Mouse (Mus musculus): ENCODE measurements around the gene Dlgap4. TPM values are rescaled to one million over a fixed set of nuclear protein-coding genes. Genes with fewer than 3 reads are reported as not detected.
A peak's percentile ranks its signal among the peaks of the same experiment; 100 is the strongest.

Dlgap4 gene
- total RNA-seq, 2 experiments from 2014 or later, result 223 to 241 TPM

GRCm38 (mm10) chr2:156723899-156724523 is 110.5 kb downstream of the Dlgap4 start:
- no peak for DNase-seq (ENCODE audit: low spot score in 2 of 2)
- intact Hi-C loops (cut with DNase I), result no loop called here

DNA sequence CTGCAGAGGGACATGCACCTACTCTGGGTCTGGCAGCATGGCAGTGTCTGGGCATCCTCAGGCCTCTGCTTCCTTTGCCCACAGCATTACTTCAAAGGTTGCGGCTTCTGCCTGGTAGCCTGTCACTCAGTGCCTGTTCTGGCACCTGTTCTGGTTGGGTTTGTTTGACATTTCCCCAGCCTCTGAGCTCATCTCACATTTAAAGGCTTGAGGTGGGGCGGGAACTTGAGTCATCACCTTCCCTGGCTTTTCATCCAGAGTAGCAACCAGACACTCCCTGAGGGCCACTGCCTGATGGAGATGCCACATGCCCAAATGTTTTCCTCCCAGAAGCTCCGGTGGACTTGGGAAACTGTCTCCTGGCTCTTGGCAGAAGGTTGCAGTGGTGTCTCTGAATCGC is 111.4 kb downstream of the Dlgap4 start:
- DNase-seq (ENCODE audit: low spot score in 2 of 2), result no peak
- intact Hi-C loops (cut with DNase I), result no loop called here

GRCm38 (mm10) chr2:156726344-156726743 is 112.8 kb downstream of the Dlgap4 start:
- no peak for DNase-seq (ENCODE audit: low spot score in 2 of 2)
- intact Hi-C loops (cut with DNase I), result no loop called here

GRCm38 (mm10) chr2:156726878-156727277 is 113.4 kb downstream of the Dlgap4 start:
- intact Hi-C loops (cut with DNase I), result no loop called here
- peak in 1 of 2 experiments; percentile 59 for DNase-seq (ENCODE audit: low spot score in 2 of 2)

- DNase-seq (ENCODE audit: low spot score in 2 of 2), result no peak
- intact Hi-C loops (cut with DNase I), result loop anchor here (10.0 kb wide), 1 partner anchor 265 kb away; the partner anchor contains the start of gene Ndrg3
Measured at GRCm38 (mm10) chr2:156729537-156730469, 116.3 kb downstream of the Dlgap4 start.

- intact Hi-C loops (cut with DNase I), result loop anchor here (10.0 kb wide), 1 partner anchor 264 kb away; the partner anchor contains the start of gene Ndrg3
Measured at GRCm38 (mm10) chr2:156730501-156730921, 117.0 kb downstream of the Dlgap4 start.

DNA sequence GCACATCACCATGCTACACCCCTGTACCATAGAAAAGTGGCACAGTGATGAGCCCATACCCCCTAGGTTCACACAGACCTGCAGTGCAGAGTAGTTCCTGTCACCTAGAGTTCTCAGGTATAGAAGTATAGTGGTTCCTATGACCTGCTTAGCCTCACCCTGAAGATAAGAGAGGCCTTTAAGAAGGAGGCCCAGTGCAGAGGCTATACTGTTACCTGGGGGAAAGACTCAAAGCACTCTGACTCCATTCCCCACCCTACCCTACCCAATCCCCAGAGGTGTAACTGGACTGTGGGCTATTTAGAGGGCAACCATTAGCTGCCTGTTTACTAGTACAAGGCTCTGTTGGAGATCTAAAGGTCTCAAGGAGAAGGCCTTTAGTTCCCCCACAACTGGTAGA is 118.1 kb downstream of the Dlgap4 start:
- intact Hi-C loops (cut with DNase I), result loop anchor here (10.0 kb wide), 1 partner anchor 263 kb away; the partner anchor contains the start of gene Ndrg3
- DNase-seq (ENCODE audit: low spot score in 2 of 2), result no peak

More at GRCm38 (mm10) chr2:156730501-156730921, 117.0 kb downstream of the Dlgap4 start:
- DNase-seq (ENCODE audit: low spot score in 2 of 2), result no peak

GRCm38 (mm10) chr2:156732109-156732508 is 118.6 kb downstream of the Dlgap4 start:
- intact Hi-C loops (cut with DNase I), result loop anchor here (10.0 kb wide), 1 partner anchor 263 kb away; the partner anchor contains the start of gene Ndrg3
- peak; percentile 73 to 95 for DNase-seq (ENCODE audit: low spot score in 2 of 2)

- intact Hi-C loops (cut with DNase I), result loop anchor here (10.0 kb wide), 1 partner anchor 259 kb away; the partner anchor contains the start of gene Ndrg3
- no peak for DNase-seq (ENCODE audit: low spot score in 2 of 2)
Measured at GRCm38 (mm10) chr2:156735761-156736335, 122.3 kb downstream of the Dlgap4 start.

DNA sequence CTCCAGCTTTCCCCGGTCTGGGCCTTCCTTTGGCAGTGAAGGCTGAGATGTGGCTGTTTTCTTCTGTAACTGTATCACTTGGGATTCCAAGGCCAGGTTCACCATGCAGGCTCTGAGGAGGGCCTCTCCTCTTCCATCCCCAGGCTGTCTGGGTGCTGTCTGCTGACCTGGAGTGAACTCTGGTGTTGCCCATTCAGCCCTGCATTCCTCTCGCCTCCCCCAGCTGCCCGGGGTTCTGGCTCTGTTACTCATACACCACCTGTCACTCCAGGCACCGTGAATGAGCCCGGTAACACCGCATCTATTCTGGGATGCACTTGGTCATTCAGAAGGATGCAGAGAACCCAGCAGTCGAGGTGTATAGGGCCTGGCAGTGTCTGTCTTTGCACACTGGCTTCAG is 123.3 kb downstream of the Dlgap4 start:
- intact Hi-C loops (cut with DNase I), result loop anchor here (10.0 kb wide), 1 partner anchor 258 kb away; the partner anchor contains the start of gene Ndrg3

GRCm38 (mm10) chr2:156737976-156738375 is 124.5 kb downstream of the Dlgap4 start:
- no peak for DNase-seq (ENCODE audit: low spot score in 2 of 2)

More for the DNA sequence above, 123.3 kb downstream of the Dlgap4 start:
- DNase-seq (ENCODE audit: low spot score in 2 of 2), result no peak

GRCm38 (mm10) chr2:156741265-156741664 is 127.8 kb downstream of the Dlgap4 start:
- intact Hi-C loops (cut with DNase I), result no loop called here
- peak in 1 of 2 experiments; percentile 67 for DNase-seq (ENCODE audit: low spot score in 2 of 2)

More at GRCm38 (mm10) chr2:156737976-156738375, 124.5 kb downstream of the Dlgap4 start:
- intact Hi-C loops (cut with DNase I), result loop anchor here (10.0 kb wide), 1 partner anchor 257 kb away; the partner anchor contains the start of gene Ndrg3

DNA sequence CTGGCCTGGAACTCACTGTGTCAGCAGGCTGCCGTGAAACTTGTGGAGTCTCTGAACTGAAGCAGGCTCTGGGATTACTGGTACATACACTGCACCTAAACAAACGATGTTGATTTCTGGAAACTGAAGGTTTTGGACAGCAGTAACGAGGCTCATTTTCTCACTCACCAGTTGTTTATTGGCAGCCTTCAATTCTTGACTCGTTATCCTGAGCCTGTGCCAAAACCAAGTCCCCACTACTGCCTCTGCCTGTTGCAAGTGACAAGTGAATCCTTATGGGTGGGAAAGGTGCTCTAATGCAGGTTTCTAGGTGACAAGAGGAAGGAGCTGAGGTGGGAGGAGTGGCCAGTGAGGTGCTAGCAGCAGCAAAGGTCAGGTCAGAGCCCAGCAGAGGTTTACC is 128.5 kb downstream of the Dlgap4 start:
- no peak for DNase-seq (ENCODE audit: low spot score in 2 of 2)

DNA sequence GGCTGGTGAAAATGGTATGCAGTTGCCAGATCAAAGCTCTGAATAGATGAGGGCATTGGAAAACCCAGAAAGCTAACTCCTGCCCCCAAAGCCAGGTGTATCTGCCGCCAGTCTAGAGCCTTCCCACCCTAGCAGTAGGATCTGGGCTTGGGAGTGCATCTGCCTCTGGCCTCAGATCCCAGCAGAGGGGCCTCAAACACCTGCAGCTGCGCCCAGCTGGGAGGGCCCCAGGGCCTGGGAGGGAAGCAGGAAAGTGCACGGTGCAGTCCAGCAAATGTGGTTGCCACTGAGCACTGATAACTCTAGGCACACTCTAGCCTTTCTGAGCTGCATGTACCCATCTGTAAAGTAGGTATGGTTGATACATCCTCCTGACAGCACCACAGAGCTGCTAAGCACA is 129.7 kb downstream of the Dlgap4 start:
- DNase-seq (ENCODE audit: low spot score in 2 of 2), result no peak
- intact Hi-C loops (cut with DNase I), result no loop called here

More for the DNA sequence above, 128.5 kb downstream of the Dlgap4 start:
- intact Hi-C loops (cut with DNase I), result no loop called here

- intact Hi-C loops (cut with DNase I), result no loop called here
Measured at GRCm38 (mm10) chr2:156744414-156744813, 130.9 kb downstream of the Dlgap4 start.

GRCm38 (mm10) chr2:156747315-156747714 is 133.8 kb downstream of the Dlgap4 start:
- DNase-seq (ENCODE audit: low spot score in 2 of 2), result no peak
- intact Hi-C loops (cut with DNase I), result no loop called here

More at GRCm38 (mm10) chr2:156744414-156744813, 130.9 kb downstream of the Dlgap4 start:
- no peak for DNase-seq (ENCODE audit: low spot score in 2 of 2)

DNA sequence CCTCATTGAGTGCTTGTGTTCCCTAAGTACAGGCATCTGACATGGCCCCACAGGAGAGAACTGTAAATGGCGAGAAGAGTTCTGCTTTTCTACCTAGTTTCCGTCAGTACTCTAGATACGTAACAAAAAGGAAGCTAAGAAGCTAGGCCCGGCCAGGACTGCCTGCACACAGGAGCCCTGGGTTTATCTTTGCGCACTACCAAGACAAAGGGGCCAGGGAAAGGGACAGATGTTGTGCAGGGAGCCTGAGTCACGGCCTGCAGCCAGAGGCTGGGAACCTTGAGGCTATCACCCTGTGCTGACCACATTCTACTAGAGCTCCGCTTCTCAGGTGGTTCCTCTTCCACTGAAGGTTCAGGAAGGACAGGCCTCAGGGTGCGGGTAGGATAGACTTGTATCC is 136.2 kb downstream of the Dlgap4 start:
- intact Hi-C loops (cut with DNase I), result no loop called here
- DNase-seq (ENCODE audit: low spot score in 2 of 2), result no peak

- intact Hi-C loops (cut with DNase I), result no loop called here
- peak; percentile 49 to 83 for DNase-seq (ENCODE audit: low spot score in 2 of 2)
Measured at GRCm38 (mm10) chr2:156756937-156757336, 143.4 kb downstream of the Dlgap4 start.

GRCm38 (mm10) chr2:156760843-156761505 is 147.5 kb downstream of the Dlgap4 start:
- intact Hi-C loops (cut with DNase I), result no loop called here
- DNase-seq (ENCODE audit: low spot score in 2 of 2), result no peak

All from left cerebral cortex, postnatal 25 days (tissue).